In genomic region chr14:51128775-51129623, GRCm38 (mm10) we compare ENCODE assay signal across 17 mouse cellular contexts. TPM values are rescaled to one million over a fixed set of nuclear protein-coding genes. Genes with fewer than 3 reads are reported as not detected.
DNase-seq lines count a peak whose midpoint lies in the region; ATAC-seq lines count a peak whose summit lies in the region.
"Had no signal": no experiment of that assay in that cellular context is flagged by ENCODE, and none has a peak within 500 bp of the region (broad histone marks: within the 10 kb centered on the region; RNA-seq: fewer than 3 reads in every experiment).

No protein-coding gene starts in this region.

- no peak overlapping the region for H3K9ac ChIP-seq in heart, embryonic 11.5 days (ENCODE audit: low read depth, low read length)
- peak overlapping the region; percentile 66; the same call in 1 of the 2 replicates for H3K9ac ChIP-seq in liver, embryonic 11.5 days (ENCODE audit: low read depth, low read length)
- H3K9ac ChIP-seq: forebrain, embryonic 15.5 days had no signal

- no peak overlapping the region for H3K4me2 ChIP-seq in heart, embryonic 11.5 days
- H3K4me2 ChIP-seq in liver, embryonic 11.5 days, result peak overlapping the region; percentile 62
- H3K4me2 ChIP-seq: forebrain, embryonic 15.5 days had no signal

- WGBS in heart, embryonic 11.5 days (ENCODE audit: insufficient replicate concordance), result 68% methylated on average over 9 of the region's 9 CpGs
- WGBS in liver, embryonic 11.5 days, result 38% methylated on average over 9 of the region's 9 CpGs
- 86% methylated on average over 9 of the region's 9 CpGs for WGBS in limb, embryonic 10.5 days

- intact Hi-C loops in heart, postnatal 10 days (cut with DNase I), result no loop called here

- H3K27ac ChIP-seq in heart, embryonic 11.5 days (ENCODE audit: low read depth, low read length), result 0 out of 2 replicates have a peak overlapping the region, but pooled peaks have one; percentile 32
- peak overlapping the region; percentile 97 for H3K27ac ChIP-seq in liver, embryonic 11.5 days (ENCODE audit: low read depth, low read length)
- no peak overlapping the region for H3K27ac ChIP-seq in limb, embryonic 10.5 days
- H3K27ac ChIP-seq: forebrain, embryonic 15.5 days; kidney, postnatal 0 days had no signal

- H3K4me1 ChIP-seq in heart, embryonic 11.5 days (ENCODE audit: control insufficient read depth, insufficient read depth, low read length), result peaks cover 5% of the 10 kb centered on the region; the same call in 1 of the 2 replicates
- peaks cover 51% of the 10 kb centered on the region for H3K4me1 ChIP-seq in liver, embryonic 11.5 days (replicated peaks; ENCODE audit: control insufficient read depth, insufficient read depth, low read length)
- no peaks in the 10 kb centered on the region for H3K4me1 ChIP-seq in limb, embryonic 10.5 days
- H3K4me1 ChIP-seq: forebrain, embryonic 15.5 days had no signal

- H3K4me3 ChIP-seq in heart, embryonic 11.5 days (ENCODE audit: low read depth, low read length), result no peak overlapping the region
- H3K4me3 ChIP-seq in liver, embryonic 11.5 days (ENCODE audit: low read depth, low read length), result no peak overlapping the region
- no peak overlapping the region for H3K4me3 ChIP-seq in limb, embryonic 10.5 days
- H3K4me3 ChIP-seq: forebrain, embryonic 15.5 days had no signal

- no peaks in the 10 kb centered on the region for H3K36me3 ChIP-seq in heart, embryonic 11.5 days (ENCODE audit: control insufficient read depth, insufficient read depth, low read length)
- no peaks in the 10 kb centered on the region for H3K36me3 ChIP-seq in liver, embryonic 11.5 days (ENCODE audit: control insufficient read depth, insufficient read depth, low read length)
- H3K36me3 ChIP-seq in limb, embryonic 10.5 days, result no peaks in the 10 kb centered on the region
- H3K36me3 ChIP-seq: forebrain, embryonic 15.5 days had no signal

- DNase-seq in heart, postnatal 10 days, result no peak
- DNase-seq in MEL-GATA-1-ER (ENCODE audit: extremely low read depth, low read depth), result peak; percentile 82
- no peak for DNase-seq in liver, embryonic 11.5 days (ENCODE audit: low spot score)
- DNase-seq in limb, embryonic 10.5 days (ENCODE audit: low spot score), result no peak
- DNase-seq in cerebellum, adult 8-10 months, result no peak
- DNase-seq: right cerebral cortex, postnatal 14 days had no signal

- ATAC-seq in heart, embryonic 11.5 days (replicated peaks; ENCODE audit: insufficient number of reproducible peaks, low FRiP score, low TSS enrichment), result no peak
- no peak; the same call in 1 of the 2 replicates for ATAC-seq in liver, embryonic 11.5 days (replicated peaks; ENCODE audit: low FRiP score)
- ATAC-seq in neutrophil, adult 5-6 weeks (ENCODE audit: extremely low read depth, insufficient number of reproducible peaks, low FRiP score, poor library complexity, severe bottlenecking), result peak; percentile 90
- ATAC-seq in inflammation-experienced regulatory T-cells, adult 6 months, result no peak
- ATAC-seq: forebrain, embryonic 15.5 days had no signal

- H3K9me3 ChIP-seq in heart, embryonic 11.5 days (replicated peaks; ENCODE audit: control insufficient read depth, low read length), result no peaks in the 10 kb centered on the region
- H3K9me3 ChIP-seq in liver, embryonic 11.5 days (ENCODE audit: control insufficient read depth, low read length), result no peaks in the 10 kb centered on the region
- no peaks in the 10 kb centered on the region for H3K9me3 ChIP-seq in limb, embryonic 10.5 days (replicated peaks)

- H3K27me3 ChIP-seq in heart, embryonic 11.5 days (ENCODE audit: control insufficient read depth, insufficient read depth, low read length), result no peaks in the 10 kb centered on the region
- no peaks in the 10 kb centered on the region for H3K27me3 ChIP-seq in liver, embryonic 11.5 days (replicated peaks; ENCODE audit: control insufficient read depth, insufficient read depth, low read length)
- no peaks in the 10 kb centered on the region for H3K27me3 ChIP-seq in limb, embryonic 10.5 days (ENCODE audit: low read depth, poor library complexity, severe bottlenecking)
- H3K27me3 ChIP-seq: forebrain, embryonic 15.5 days had no signal

RNA-seq across cellular contexts. Expression of gene Rnase6, which starts 5.3 kb away (rescaled TPM):
- polyA plus RNA-seq in heart, embryonic 11.5 days (2014; fragmentation: Nextera tagmentation; extraction: Ambion mirVana), result not detected in 2 replicates
- total RNA-seq in heart, postnatal 10 days (2021), result under 1 TPM; 0.31 to 0.69 TPM
- 3.2 and 4.2 TPM in 2 replicates for polyA plus RNA-seq in liver, embryonic 11.5 days (2014; fragmentation: Nextera tagmentation; extraction: Ambion mirVana)
- 227 and 232 TPM in 2 replicates for total RNA-seq in neutrophil, adult 5-6 weeks (2017)
- polyA plus RNA-seq in limb, embryonic 10.5 days (2016; fragmentation: Nextera tagmentation; extraction: Ambion mirVana), result 0.14 TPM in 1 of 2 replicates, not detected in the other
- polyA plus RNA-seq in inflammation-experienced regulatory T-cells, adult 6 months (2017; shearing (Covaris generic)), result 1 to 10 TPM; 1.4 to 2.7 (median 2.3) TPM
- total RNA-seq: left cerebral cortex, adult 18-20 months had no signal
- polyA plus RNA-seq: C2C12; hindbrain, embryonic 11.5 days had no signal

RNA-seq across cellular contexts. Expression of gene Eddm3b, which starts 14.8 kb away (rescaled TPM):
- polyA plus RNA-seq in heart, embryonic 11.5 days (2014; fragmentation: Nextera tagmentation; extraction: Ambion mirVana), result not detected in 2 replicates
- total RNA-seq in heart, postnatal 10 days (2021), result not detected
- polyA plus RNA-seq in liver, embryonic 11.5 days (2014; fragmentation: Nextera tagmentation; extraction: Ambion mirVana), result not detected in 2 replicates
- not detected in 2 replicates for total RNA-seq in neutrophil, adult 5-6 weeks (2017)
- polyA plus RNA-seq in limb, embryonic 10.5 days (2016; fragmentation: Nextera tagmentation; extraction: Ambion mirVana), result not detected in 2 replicates
- not detected for polyA plus RNA-seq in inflammation-experienced regulatory T-cells, adult 6 months (2017; shearing (Covaris generic))
- total RNA-seq: left cerebral cortex, adult 18-20 months had no signal
- polyA plus RNA-seq: brain, embryonic 14.5 days; C2C12; forebrain, embryonic 15.5 days; neural tube, embryonic 11.5 days had no signal

RNA-seq across cellular contexts. Expression of gene Rnase1, which starts 17.6 kb away (rescaled TPM):
- polyA plus RNA-seq in heart, embryonic 11.5 days (2014; fragmentation: Nextera tagmentation; extraction: Ambion mirVana), result not detected in 2 replicates
- under 1 TPM; 0.52 to 0.72 TPM for total RNA-seq in heart, postnatal 10 days (2021)
- polyA plus RNA-seq in liver, embryonic 11.5 days (2014; fragmentation: Nextera tagmentation; extraction: Ambion mirVana), result not detected in 2 replicates
- not detected in 2 replicates for total RNA-seq in neutrophil, adult 5-6 weeks (2017)
- polyA plus RNA-seq in limb, embryonic 10.5 days (2016; fragmentation: Nextera tagmentation; extraction: Ambion mirVana), result 0.15 TPM in 1 of 2 replicates, not detected in the other
- polyA plus RNA-seq in inflammation-experienced regulatory T-cells, adult 6 months (2017; shearing (Covaris generic)), result not detected
- polyA plus RNA-seq: C2C12; hindbrain, embryonic 11.5 days had no signal

RNA-seq across cellular contexts. Expression of gene Rnase2b, which starts 33.1 kb away (rescaled TPM):
- not detected in 2 replicates for polyA plus RNA-seq in heart, embryonic 11.5 days (2014; fragmentation: Nextera tagmentation; extraction: Ambion mirVana)
- not detected for total RNA-seq in heart, postnatal 10 days (2021)
- not detected in 2 replicates for polyA plus RNA-seq in liver, embryonic 11.5 days (2014; fragmentation: Nextera tagmentation; extraction: Ambion mirVana)
- total RNA-seq in neutrophil, adult 5-6 weeks (2017), result not detected in 2 replicates
- not detected in 2 replicates for polyA plus RNA-seq in limb, embryonic 10.5 days (2016; fragmentation: Nextera tagmentation; extraction: Ambion mirVana)
- not detected for polyA plus RNA-seq in inflammation-experienced regulatory T-cells, adult 6 months (2017; shearing (Covaris generic))
- total RNA-seq: left cerebral cortex, adult 18-20 months had no signal
- polyA plus RNA-seq: brain, embryonic 14.5 days; C2C12; forebrain, embryonic 15.5 days; gonadal fat pad, adult 2 months; hindbrain, embryonic 11.5 days; kidney, postnatal 0 days; neural tube, embryonic 11.5 days had no signal

RNA-seq across cellular contexts. Expression of gene Ang, which starts 38.0 kb away (rescaled TPM):
- 2.1 and 2.8 TPM in 2 replicates for polyA plus RNA-seq in heart, embryonic 11.5 days (2014; fragmentation: Nextera tagmentation; extraction: Ambion mirVana)
- total RNA-seq in heart, postnatal 10 days (2021), result 1 to 10 TPM; 3.2 to 4.0 TPM
- polyA plus RNA-seq in liver, embryonic 11.5 days (2014; fragmentation: Nextera tagmentation; extraction: Ambion mirVana), result 3.6 and 4.0 TPM in 2 replicates
- 2.2 and 2.3 TPM in 2 replicates for total RNA-seq in neutrophil, adult 5-6 weeks (2017)
- 1.5 and 1.8 TPM in 2 replicates for polyA plus RNA-seq in limb, embryonic 10.5 days (2016; fragmentation: Nextera tagmentation; extraction: Ambion mirVana)
- polyA plus RNA-seq in inflammation-experienced regulatory T-cells, adult 6 months (2017; shearing (Covaris generic)), result 1 to 10 TPM; 3.2 to 8.4 (median 3.8) TPM
